Mouse (Mus musculus) erythroblast, embryonic 14.5 days (primary cell): ENCODE measurements around the gene Cyp24a1. TPM values are rescaled to one million over a fixed set of nuclear protein-coding genes. Genes with fewer than 3 reads are reported as not detected.

Experiments used
- H3K27me3 ChIP-seq: 2 replicates; pipeline ENCODE4 v1.6.1; 2012; ENCODE audit warnings: inconsistent platforms; ENCODE audit not compliant: control insufficient read depth
- H3K36me3 ChIP-seq: 2 replicates; pipeline ENCODE4 v1.6.1; 2012; ENCODE audit warnings: mild to moderate bottlenecking, inconsistent platforms; ENCODE audit not compliant: control insufficient read depth
- H3K4me1 ChIP-seq: 2 replicates; pipeline ENCODE4 v1.6.1; 2012; ENCODE audit warnings: inconsistent platforms; ENCODE audit not compliant: control insufficient read depth
- H3K4me3 ChIP-seq: replicated peaks from 2 replicates; pipeline ENCODE3; 2012; ENCODE audit warnings: moderate library complexity, mild to moderate bottlenecking, inconsistent platforms
- H3K9me3 ChIP-seq: 2 replicates; pipeline ENCODE4 v1.6.1; 2012; ENCODE audit warnings: low read length, inconsistent platforms, mixed read lengths; ENCODE audit not compliant: control insufficient read depth
- GATA1 ChIP-seq: IDR thresholded peaks from 2 replicates; pipeline ENCODE4 v1.6.1; 2012; ENCODE audit warnings: low read length, inconsistent platforms, mixed read lengths
- TAL1 ChIP-seq: IDR thresholded peaks from 3 replicates; pipeline ENCODE4 v1.6.1; 2012; ENCODE audit warnings: low read length, inconsistent platforms, mixed read lengths
- polyA plus RNA-seq: library from polyadenylated mRNA; stranded (reverse); fragments of >175 nt; gene quantifications from 2 replicates; pipeline ENCODE4 v1.2.3, GENCODE M21; 2012

Cyp24a1 gene
- polyA plus RNA-seq, 1 experiment, result not detected

DNA sequence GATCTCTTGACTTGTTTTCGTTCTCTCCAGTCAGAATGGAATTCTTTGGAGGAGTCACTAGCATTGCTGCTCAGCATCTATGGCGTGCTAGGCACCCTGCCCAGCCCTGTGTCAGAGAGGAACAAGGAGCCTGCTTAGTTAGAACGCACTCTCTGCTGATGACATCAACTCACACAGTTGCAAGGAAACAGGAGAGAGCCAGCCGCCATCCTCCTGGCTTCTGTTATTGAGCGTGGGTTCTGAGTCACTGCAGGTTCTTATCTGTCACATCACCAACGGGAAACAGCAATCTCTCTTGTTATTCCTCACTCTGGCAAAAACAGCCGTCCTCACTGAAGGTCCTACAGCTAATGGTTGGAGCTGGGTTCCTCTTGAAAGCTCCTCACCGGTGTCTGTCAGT is 6.4 kb upstream of the Cyp24a1 start:
- H3K4me1 ChIP-seq, result no peaks in the 10 kb centered on the region; the same call in 1 of the 2 replicates
- no peak overlapping the region for H3K4me3 ChIP-seq
- H3K9me3 ChIP-seq, result no peaks in the 10 kb centered on the region; the same call in 1 of the 2 replicates
- TF ChIP-seq TAL1, result no peak
- TF ChIP-seq GATA1, result no peak
- peaks cover 7% of the 10 kb centered on the region for H3K27me3 ChIP-seq
- H3K36me3 ChIP-seq, result no peaks in the 10 kb centered on the region

DNA sequence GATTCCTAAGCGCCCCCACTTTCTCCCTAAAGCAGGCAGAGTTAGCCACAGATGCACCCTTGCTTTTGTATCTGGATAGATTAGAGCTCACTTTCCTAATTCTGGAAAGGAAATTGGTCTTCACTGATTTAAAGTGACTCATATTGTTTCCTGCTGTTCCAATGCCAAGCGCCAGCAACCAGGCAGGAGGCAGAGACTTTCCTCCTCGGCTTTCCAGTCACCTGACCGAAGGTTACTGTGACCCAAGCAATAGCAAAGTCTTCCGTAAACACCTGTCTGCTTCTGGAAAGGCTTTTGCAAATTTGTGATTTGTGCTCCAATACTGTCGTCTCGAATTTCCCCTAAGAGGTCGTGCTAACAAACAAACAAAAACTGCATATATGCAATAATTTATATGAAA is 1.1 kb upstream of the Cyp24a1 start:
- Histone ChIP-seq H3K27me3 (peaks cover 53% of the 10 kb centered on the region), H3K9me3 (no peaks in the 10 kb centered on the region), H3K36me3 (no peaks in the 10 kb centered on the region), H3K4me1 (no peaks in the 10 kb centered on the region), H3K4me3 (no peak overlapping the region)
- no peak for TF ChIP-seq TAL1
- TF ChIP-seq GATA1, result no peak

DNA sequence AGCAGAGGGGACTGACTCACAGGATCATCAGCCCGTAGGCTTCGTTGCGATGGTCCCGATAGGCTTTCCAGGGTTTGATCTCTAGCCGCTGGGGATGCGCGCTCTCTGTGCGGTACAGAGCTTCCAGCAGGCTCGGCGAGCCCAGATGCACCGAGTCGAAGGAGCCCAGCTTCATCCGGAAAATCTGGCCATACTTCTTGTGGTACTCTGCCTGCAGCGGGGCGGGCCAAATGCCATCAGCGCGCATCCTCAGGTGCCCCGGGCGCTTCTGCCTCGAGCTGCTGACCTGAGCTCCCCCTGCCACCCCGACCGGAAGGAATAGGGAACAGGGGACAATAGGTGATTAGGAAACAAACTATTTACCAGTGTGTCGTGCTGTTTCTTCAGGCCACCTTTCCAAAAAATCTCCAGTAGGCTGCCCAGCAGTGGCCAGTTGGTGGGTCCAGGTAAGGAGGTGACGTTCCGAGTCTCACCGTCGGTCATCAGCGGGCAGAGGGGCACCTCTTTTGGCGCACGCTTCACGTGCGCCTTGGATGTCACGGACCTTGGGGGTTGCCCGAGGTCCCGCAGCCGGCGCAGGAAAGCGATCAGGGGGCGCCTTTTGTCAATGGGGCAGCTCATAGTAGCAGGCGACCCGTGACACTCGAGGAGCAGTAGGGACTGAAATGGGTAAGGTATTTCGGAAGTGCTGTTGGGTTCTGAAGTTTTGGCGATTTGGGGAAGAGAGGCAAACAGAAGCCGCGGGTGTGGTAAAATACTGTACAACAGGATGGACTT is 603 bp downstream of the Cyp24a1 start, which contains the start of gene Pfdn4:
Pfdn4 (plus strand) TSS at position 275 of the 777 bp plus-strand sequence.
- no peaks in the 10 kb centered on the region for H3K9me3 ChIP-seq
- TF ChIP-seq GATA1, result no peak
- no peak for TF ChIP-seq TAL1
- no peak within 1 kb of the TSS for H3K4me3 ChIP-seq
- H3K36me3 ChIP-seq, result no peaks in the 10 kb centered on the region
- H3K4me1 ChIP-seq, result no peaks in the 10 kb centered on the region
- peaks cover 55% of the 10 kb centered on the region for H3K27me3 ChIP-seq

DNA sequence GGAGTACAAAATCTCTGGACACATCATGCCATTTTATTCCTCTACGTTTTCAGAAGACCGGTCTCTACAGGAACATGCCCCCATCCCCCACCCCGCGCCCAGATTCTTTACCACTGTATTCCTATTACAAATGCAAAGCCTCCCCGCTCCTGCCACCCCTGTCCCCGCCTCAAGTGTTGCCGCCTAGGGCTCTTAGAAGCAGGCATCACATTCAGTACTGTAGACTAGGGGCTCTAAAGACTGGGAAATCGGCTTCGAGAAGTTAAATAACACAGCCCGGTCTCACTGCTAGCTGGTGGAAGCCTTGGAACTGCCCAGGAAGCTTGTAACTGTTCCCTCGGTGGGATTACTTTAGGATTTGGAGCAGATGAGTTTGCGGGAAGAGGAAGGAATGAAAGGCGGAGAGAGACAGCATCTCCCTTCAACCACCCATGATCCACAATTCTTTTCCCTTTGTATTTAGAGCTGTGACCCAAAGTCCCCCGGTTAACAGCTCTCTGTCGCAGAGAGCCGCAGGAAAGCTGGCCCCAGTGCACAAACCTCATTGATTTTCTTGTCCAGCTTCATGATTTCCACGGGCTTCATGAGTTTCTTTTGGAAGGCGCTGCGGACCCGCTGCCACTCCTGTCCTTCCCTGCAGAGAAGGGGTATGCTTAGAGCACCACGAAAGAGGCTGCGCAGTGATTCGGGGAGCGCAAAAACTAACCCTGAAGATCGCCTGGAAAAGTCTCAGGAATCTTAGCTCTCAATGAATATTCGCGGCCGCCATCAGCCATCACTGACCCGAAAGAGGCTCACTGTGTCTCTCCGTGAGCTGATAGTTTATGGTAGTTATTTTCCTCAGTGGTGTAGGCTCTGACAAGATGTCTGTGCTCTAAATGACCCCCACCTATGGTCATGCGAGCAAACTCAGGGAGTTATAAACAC is 1.9 kb downstream of the Cyp24a1 start:
- TF ChIP-seq GATA1 (no peak), TAL1 (no peak)
- Histone ChIP-seq H3K27me3 (peaks cover 55% of the 10 kb centered on the region), H3K9me3 (no peaks in the 10 kb centered on the region)

DNA sequence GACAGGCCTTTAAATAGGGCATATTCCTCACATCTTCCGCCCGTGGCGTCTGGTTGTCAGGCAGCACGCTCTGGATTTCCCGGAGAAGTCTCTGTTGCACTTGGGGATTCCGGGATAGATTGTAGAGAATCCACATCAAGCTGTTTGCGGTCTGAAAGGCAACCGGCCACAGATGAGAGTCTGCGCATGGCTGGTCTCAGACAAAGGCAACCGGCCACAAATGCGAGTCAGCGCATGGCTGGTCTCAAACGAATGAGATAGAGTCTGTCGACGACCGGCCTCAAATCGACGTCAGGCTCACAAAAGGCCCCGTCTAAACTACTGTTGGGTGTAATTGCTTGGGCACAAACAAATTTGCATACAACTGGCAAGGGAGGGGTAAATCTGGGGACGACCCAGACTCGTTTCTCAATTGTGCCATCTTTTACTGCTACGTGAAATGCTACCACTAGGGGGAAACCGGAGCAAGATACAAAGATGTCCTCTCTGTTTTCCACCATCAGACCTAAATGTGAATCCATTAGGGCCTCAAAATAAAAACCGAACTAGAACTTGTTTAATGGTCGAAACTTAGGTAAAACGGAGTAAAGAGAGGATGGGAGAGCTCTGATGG is 8.9 kb downstream of the Cyp24a1 start:
- no peaks in the 10 kb centered on the region for H3K4me1 ChIP-seq
- no peak overlapping the region for H3K4me3 ChIP-seq
- H3K27me3 ChIP-seq, result 0 out of 2 replicates have a peak, but pooled peaks cover 2% of the 10 kb centered on the region
- TF ChIP-seq TAL1, result no peak
- TF ChIP-seq GATA1, result no peak
- no peaks in the 10 kb centered on the region for H3K36me3 ChIP-seq
- H3K9me3 ChIP-seq, result no peaks in the 10 kb centered on the region

More for the DNA sequence above, 1.9 kb downstream of the Cyp24a1 start:
- Histone ChIP-seq H3K36me3 (no peaks in the 10 kb centered on the region), H3K4me3 (no peak overlapping the region), H3K4me1 (no peaks in the 10 kb centered on the region)

DNA sequence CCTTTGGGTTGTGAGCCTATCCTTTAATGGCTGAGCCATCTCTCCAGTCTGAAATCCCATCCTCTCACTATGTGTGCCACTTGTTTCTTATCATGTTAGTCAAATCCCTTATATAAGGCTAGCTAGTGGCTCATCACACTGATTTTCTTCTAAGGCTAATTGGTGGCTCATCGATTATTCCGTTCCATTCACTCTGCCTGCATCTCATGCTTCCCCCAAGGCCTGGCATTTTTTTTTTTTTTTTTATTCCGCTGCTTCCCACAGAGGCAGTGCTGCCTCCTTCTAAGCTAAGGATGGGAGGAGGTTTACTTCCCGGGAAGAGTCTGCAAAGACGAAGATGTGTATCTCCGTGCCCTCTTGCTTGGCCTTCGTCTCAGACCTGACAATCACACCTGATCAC is 9.7 kb downstream of the Cyp24a1 start:
- no peak for TF ChIP-seq TAL1
- no peak for TF ChIP-seq GATA1
- H3K4me3 ChIP-seq, result no peak overlapping the region
- no peaks in the 10 kb centered on the region for H3K9me3 ChIP-seq
- H3K36me3 ChIP-seq, result no peaks in the 10 kb centered on the region
- no peaks in the 10 kb centered on the region for H3K27me3 ChIP-seq
- H3K4me1 ChIP-seq, result no peaks in the 10 kb centered on the region

DNA sequence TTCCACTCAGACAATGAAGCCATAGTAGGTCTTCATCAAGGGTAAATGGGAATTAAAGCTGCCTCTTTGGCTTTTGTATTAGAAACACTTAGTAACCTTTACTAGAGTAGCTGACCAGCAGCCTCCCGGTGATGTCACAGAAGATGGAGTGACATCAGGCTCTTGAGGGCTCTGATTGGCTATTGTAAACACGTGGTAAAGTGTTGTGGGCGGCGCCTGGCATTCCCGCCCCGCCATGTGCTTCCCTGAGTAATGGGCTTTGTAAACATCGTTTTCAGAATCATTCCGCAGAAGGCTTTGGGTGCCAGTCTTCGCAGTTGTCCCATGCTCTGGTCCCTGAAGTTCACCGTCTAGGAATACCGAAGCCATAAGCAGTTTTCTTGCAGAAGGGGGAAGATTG is 13.0 kb downstream of the Cyp24a1 start:
- H3K27me3 ChIP-seq, result no peaks in the 10 kb centered on the region
- H3K4me1 ChIP-seq, result no peaks in the 10 kb centered on the region
- no peaks in the 10 kb centered on the region for H3K36me3 ChIP-seq
- no peaks in the 10 kb centered on the region; the same call in 1 of the 2 replicates for H3K9me3 ChIP-seq
- TF ChIP-seq TAL1 (no peak), GATA1 (no peak)
- H3K4me3 ChIP-seq, result no peak overlapping the region

DNA sequence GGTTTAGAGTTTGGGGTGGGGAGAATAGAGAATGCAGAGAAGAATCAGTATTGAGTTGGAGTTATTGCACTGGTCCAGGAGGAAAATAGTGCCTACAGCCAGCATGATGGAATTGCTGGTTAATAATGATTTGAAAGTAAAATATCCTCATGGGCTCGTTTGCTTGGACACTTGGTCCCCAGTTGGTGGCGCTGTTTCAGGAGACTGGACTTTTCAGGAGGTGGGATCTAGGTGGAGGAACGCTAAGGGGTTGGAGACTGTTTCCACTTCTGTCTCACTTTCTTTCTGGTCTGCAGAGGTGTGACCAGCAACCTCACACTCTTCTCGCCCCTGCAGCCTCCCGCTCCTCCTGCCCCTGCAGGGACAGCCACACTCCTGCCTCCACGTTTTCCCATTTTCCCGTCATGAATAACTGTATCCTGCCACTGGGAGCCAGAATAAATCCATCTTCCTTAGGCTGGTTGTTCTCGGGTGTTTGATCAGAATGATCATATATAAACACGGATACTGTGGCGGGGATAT is 14.9 kb downstream of the Cyp24a1 start:
- Histone ChIP-seq H3K9me3 (no peaks in the 10 kb centered on the region; the same call in 1 of the 2 replicates), H3K4me1 (no peaks in the 10 kb centered on the region), H3K27me3 (no peaks in the 10 kb centered on the region), H3K4me3 (no peak overlapping the region), H3K36me3 (no peaks in the 10 kb centered on the region)
- TF ChIP-seq GATA1 (no peak), TAL1 (no peak)

DNA sequence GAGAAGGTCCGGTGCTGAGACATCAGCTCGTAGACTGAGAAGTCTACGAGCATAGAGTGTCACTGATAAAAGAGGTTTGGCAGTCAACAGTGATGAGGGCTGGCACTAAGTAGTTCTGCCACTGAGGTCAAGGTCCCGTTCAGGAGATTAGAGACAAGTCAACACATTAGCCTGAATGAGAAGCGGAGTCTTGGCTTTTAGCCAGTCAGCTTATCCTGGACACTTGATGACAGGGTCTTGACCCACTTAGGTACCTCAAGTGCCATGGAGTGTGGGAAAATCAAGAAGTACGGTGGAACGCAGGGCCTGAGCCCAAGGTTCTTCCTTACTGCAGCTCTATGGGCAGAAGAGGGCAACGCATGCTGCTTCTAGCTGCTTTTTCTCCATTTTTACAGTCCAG is 20.3 kb downstream of the Cyp24a1 start:
- Histone ChIP-seq H3K4me3 (no peak overlapping the region), H3K4me1 (no peaks in the 10 kb centered on the region), H3K36me3 (no peaks in the 10 kb centered on the region), H3K27me3 (no peaks in the 10 kb centered on the region), H3K9me3 (peaks cover 4% of the 10 kb centered on the region; the same call in 1 of the 2 replicates)
- TF ChIP-seq GATA1 (no peak), TAL1 (no peak)
